Mouse (Mus musculus): Measurements from ENCODE around the gene Ripk1.

Gene Ripk1

DNA sequence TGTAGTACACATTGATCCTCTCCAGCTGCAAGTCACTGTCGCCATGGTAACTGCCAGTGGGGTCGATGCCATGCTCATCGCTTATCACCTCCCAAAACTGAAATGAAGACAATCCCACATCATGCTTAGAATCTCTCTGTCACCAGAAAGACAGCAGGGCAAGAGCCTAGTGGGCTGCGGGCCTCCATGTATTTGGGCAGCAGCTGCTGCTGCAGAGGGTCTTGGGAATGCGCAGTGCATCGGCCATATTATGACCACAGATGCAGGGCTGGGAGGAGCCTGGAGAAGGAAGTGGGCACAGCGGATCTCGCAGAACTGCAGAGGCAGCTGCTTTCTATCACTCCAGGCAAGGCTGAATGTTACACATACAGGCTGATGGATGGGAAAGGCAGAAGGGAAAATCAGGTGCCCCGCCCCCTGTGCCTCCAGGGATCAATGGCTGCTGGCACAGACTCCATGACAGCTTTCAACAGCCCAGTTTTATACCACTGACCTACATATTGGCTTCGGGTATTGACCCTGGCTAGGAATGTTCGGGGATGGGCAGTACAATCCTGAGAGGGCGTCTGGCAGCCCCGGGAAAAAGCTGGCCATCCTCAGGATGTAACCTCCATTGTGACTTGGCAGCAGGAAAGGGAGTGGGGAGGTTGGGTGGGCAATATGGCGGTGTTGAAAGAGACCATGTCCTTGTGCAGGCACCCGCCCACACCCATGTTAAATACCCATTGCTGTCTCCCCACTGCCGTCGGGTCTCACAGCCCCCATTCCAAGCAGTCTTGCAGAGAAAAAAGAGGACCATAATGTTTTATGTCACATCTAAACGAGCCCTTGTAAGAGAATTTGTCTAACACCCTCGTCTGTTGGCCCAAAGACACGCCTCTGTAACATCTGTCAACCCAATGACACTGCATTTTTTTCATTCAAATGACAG, 74.7 kb downstream of the Ripk1 start:
- DNase-seq (ENCODE audit: low spot score), result no peak

DNA sequence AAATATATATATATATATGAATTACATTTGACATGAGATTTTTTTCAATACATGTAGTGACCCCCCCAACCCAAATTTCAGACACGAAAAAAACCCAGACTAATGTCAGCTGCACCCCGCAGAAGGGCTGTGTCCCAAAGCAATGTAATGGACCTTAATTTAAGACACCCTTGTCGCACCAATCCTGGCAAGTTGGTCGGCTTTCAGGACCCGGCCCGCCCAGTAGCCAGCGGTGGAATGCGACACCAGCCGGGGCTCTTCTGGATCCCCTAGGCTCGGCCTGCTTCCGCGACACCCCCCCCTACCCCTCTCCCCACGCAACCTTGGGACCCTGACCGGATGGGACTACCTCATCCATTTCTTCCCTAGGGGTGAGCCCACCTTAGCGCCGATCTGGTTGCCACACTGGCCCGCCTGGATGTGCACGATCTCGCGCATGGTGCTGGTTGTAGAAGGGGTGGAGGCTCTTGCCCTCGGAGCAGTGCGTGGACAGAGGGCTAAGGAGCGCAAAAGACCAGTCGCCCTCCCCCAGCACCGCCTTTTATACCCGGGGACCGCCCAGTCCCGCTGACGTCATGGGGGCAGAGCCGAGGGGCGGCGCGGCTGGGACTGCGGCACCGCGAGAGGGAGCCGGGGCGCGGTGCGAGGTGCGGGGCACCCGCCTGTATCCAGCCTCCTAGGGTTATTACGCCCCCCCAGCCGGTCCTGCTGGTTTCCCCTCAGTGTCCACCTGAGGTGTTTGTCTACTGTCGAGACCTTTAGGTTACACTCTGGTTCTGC, 75.5 kb downstream of the Ripk1 start, which contains the start of gene Tubb2a:
TSS of gene Tubb2a (minus strand) at position 516 of the 780 bp plus-strand sequence.
- peak; percentile 69 for DNase-seq (ENCODE audit: low spot score)

DNA sequence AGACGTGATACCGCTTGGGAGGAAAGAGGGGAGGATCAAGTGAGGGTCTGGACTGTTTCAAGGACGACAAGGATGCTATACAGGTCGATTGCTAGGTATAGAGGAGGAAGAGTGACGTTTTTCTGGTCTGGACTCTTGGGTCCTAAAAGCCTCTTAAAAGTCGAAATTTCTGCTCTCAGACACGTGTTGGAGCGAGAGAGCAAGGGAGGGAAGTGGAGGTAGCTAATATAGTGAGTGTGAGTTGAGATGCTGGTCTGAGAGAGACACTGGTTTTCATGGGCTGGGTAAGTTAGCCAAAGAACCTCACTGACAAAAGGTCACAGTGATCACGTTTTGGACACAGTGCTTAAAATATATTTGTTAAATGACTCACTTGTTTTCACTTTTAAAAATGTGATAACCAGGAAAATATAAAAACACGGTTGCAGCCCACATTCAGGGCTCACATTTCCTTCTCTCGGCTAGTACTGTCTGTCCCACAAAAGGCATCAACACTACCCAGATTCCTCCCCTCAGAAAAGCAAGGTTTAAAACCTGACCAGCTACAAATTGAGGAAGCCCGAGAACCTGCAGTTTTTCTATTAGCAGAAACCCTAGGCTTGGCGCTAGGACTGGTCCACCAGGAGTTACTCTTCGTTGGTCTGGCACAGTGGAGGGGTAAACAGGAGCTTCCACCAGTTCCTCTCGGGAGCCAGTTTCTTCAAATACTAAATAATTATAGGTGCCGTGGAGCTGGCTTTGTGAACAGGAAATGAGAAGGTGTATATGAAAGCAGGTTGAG, 76.5 kb downstream of the Ripk1 start:
- DNase-seq (ENCODE audit: low spot score), result no peak

DNA sequence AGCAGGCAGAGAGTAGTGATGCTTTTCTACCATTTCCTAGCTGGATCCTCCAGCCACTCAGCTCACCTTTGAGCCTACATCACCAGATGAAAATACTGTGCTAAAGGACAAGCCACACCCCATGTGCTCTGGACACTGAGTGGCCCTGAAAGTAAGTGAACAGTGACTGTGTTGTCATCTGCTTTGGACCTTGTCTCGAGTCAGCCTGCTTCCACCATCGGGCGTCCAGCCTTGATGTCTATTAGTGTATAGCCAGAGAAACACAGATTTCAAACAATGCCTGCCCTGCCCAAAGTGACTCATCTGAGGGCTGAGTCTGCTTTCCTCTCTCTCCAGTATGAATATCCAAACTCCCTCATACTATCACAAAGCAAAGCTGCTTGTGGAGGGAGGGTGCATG, 77.6 kb downstream of the Ripk1 start:
- no peak for DNase-seq (ENCODE audit: low spot score)

DNA sequence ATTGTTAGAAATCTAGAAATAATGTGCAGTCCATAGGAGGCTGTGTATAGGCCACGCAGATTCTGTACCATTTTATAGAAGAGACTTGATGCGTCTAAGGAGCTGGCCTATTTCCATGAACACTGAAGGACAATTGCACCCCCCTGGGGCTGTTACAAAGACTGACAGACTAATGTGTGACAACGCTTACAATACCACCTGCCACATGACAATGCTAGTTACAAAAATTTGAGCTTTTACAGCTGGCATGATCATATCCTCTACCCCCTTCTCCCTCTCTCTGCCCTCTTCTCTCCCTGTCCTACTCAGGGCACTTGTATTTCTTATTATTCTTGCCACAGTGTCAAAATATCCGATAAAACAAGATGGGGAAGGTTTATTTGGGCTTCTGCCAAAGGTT, 79.8 kb downstream of the Ripk1 start:
- no peak for DNase-seq (ENCODE audit: low spot score)

DNA sequence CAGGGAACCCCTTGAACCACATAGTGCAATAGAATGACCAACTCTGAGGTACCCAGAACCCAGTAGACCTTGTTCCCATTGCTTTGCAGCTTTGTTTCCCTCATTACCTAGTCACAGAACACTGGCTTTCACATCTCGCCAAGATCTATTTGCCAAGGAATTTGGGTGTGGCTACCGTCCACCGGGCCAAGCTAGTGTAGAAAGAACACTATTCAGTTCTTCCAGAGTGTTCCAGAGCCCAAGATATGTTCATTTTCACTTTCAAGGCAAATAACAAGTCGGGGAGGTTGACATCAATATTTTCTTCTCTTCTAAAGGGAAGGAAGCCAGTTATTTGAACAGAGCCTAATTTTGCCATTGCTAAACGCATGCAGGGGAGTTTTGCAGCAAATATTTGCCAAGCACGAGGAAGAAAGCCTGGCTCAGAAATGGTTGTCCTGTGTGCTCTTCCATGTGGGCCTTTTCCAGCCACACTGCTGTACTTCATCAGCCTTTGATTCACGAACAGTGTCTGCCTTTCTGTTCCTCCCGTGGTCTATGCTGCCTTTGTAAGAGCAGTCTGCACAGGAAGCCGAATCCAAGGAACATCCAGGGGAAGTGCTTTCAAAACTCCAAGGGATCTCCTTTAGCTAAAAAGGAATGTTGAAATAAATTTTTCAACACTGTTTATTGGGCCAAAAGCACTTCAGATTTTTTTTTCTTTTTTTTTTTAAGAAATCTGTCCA, 82.0 kb downstream of the Ripk1 start:
- DNase-seq (ENCODE audit: low spot score), result no peak

All from layer of hippocampus, adult 9-10 months (tissue).